Mouse (Mus musculus) R1 (cell line): ENCODE results near the gene Magi3.

Source experiments
- DNase-seq: peaks from one replicate; pipeline ENCODE4 v3.0.0-alpha.2; 2018; ENCODE audit warnings: low read depth, low spot score

The Magi3 gene

DNA sequence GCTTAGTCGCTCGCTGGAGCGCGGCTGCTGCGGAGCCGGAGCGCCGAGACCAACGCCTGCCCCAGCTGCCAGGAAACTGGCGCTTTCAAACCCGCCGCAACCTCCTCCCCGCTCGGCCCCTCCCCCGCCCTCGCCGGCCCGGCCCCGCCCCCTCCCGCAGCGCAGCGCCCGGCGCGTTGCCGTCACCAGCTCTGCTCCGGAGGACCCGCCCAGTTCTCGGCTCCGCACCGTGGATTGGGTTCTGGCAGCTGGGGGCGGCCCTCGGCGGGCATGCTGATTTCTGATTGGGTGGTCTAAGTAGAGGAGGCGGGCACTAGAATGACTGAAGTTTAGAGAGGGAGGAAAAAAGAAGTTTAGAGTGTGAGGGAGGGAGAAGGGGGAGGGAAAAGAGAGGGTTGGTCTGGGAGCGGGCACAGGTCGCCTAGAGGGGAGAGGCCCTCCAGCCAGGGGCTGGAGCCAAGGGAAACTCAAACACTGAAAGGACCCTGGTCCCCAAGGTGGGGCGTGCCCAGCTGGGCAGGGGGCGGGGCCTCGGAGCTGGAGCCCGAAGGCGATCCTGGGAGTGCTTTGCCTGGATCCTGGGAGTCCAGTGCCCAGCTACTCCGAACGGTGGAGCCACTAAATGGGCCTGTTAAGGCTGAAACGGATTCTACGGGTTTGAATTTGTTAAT is at the start of gene Magi3:
TSS of gene Magi3 (minus strand) at position 80 of the 671 bp plus-strand sequence.
- peak; percentile 98 for DNase-seq

DNA sequence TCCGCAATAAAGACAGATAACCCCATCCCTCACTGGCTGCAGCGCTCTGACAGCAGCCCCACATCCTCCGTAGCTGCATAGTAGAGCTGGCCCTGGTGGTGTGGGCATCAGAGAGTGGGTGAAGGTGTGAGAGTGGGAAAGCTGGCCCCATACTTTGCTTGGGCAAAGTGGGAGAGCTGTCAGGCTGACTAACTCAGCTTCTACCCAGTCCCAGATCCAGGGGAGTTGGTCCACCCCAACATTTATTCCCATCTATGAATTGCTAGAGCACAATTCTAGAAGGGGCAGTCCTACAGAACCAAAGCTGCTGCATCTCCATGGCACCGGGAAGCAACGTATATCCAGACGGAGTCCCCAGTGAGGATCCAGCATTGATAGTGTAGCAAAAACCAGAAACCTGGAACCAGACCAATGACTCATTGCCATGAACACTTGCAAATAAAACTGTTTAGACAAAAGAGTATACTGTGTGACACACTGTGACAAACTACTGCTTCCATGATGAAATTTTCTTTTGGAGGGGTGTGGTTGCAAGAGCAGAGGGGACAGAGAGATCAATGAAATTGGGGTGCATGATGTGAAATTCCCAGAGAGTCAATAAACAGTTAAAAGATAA is 44.5 kb upstream of the Magi3 start:
- no peak for DNase-seq

DNA sequence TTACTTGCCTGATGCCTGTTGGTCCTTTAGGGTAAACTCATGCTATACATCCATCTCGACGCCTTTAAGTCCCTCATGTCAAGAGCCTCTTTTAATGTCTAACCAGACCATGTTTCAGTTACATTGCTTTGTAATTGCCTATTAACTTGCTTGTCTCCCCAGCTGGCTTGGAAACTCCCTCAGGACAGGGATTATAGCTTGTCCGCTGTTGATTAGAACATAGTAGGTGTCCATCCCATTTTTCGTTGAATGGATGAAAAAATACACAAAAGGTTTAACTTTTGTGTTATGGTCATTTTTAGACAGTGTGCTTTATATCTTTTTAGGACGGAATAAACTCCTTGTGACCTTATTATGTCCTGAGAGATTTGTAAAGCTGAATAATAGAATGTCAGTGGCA is 40.0 kb upstream of the Magi3 start:
- no peak for DNase-seq

GRCm38 (mm10) chr3:104259168-104259567 is 39.0 kb upstream of the Magi3 start:
- DNase-seq: no peak

DNA sequence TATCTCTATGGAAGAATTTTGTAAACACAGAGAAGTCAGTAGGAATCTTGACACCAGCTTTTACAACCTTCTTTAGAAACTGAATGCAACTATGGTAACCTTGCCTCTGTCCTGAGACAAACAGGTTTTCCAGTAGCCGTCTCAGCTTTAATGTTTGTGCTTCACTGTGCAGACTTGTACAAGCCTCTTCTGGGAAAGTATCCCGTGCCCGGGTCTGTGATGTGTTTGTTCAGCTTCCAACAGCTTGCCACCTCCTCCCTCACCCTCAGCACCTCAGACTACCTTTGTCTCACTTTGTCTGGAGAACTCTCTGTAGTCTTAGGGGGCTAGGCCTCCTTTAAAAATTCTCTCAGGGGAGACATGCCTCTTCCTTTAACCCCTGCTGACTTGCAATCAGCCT is 36.9 kb upstream of the Magi3 start:
- no peak for DNase-seq

GRCm38 (mm10) chr3:104253760-104254159 is 33.6 kb upstream of the Magi3 start:
- DNase-seq: no peak

DNA sequence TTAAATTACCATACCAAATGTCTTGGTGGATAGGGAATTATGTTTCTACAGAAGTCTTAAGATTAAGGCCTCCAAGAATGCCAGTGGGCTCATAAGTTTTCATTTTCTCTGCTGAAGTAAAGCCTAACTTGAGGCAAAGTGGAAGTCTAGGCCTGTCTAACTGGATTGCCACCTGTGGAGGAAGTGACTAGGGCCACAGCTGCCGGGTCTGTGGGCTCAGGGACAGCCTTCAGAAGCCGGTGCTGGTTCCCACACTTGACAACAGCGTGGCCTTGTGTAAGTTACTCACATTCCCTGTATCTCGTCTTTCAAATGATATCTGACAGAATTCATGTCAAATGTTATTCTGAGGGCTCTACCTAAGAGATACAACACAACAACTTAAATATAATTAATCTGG is 27.7 kb upstream of the Magi3 start:
- no peak for DNase-seq

GRCm38 (mm10) chr3:104247057-104247456 is 26.9 kb upstream of the Magi3 start:
- no peak for DNase-seq

DNA sequence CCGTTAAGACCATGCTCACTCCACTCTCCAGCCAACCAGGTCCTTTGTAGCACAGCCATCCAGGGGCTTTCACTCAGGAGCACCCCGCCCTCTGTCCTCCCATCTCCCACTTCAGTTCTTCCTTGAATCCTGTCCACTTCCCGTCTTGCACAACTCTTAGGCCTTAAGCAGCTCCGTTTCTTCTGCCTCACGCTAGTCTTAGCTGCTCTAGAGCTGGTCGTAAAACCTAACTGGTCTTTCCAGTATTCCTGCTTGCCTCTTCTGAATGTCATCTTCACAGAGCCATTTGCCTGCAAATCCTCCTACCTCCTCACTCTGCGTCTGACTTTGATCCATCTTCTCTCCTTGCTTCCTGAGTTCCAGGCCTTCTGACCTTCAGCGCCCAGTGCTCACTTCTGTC is 24.2 kb upstream of the Magi3 start:
- DNase-seq: no peak

DNA sequence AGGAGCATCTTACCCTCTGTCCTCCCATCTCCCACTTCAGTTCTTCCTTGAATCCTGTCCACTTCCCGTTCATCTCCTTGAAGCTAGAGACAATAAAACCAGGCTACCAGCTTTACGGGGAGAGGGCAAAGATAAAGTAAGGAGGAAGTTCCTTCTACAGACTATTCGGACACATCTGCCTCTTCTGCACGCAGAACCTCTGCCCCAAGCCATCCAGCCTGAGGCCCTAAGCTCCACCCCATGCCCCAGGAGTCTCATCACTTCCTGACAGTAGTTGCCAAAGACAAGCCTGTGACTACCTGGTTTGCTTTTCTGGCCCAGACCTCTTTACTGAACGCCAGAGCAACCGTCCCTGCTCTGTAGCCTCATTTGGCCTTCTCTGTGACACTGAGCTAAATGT is 23.8 kb upstream of the Magi3 start:
- no peak for DNase-seq

DNA sequence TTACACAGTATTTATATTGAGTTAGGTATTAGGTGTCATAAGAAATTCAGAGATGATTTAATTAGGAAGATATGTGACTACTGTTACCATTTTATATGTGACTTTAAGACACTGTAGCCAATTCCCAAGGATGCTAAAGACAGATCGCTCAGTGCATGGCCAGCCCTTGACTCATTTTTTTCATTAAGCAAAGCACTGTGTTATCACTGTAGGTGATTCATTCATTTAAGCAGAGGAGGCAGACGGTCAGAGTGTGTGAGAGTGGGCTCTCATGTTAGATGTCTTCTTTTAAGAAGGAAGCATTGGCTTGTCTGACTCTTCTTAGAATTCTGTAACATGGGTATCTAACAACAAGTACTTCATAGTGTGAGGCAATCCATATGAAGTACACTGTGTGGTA is 19.6 kb upstream of the Magi3 start:
- no peak for DNase-seq

- DNase-seq: no peak
These were observed 19.2 kb upstream of the Magi3 start for GRCm38 (mm10) chr3:104239376-104239775.

GRCm38 (mm10) chr3:104237846-104238440 is 17.8 kb upstream of the Magi3 start:
- DNase-seq: no peak

- no peak for DNase-seq
These were observed 15.9 kb upstream of the Magi3 start for GRCm38 (mm10) chr3:104236029-104236428.

GRCm38 (mm10) chr3:104235099-104235498 is 14.9 kb upstream of the Magi3 start:
- DNase-seq: no peak

DNA sequence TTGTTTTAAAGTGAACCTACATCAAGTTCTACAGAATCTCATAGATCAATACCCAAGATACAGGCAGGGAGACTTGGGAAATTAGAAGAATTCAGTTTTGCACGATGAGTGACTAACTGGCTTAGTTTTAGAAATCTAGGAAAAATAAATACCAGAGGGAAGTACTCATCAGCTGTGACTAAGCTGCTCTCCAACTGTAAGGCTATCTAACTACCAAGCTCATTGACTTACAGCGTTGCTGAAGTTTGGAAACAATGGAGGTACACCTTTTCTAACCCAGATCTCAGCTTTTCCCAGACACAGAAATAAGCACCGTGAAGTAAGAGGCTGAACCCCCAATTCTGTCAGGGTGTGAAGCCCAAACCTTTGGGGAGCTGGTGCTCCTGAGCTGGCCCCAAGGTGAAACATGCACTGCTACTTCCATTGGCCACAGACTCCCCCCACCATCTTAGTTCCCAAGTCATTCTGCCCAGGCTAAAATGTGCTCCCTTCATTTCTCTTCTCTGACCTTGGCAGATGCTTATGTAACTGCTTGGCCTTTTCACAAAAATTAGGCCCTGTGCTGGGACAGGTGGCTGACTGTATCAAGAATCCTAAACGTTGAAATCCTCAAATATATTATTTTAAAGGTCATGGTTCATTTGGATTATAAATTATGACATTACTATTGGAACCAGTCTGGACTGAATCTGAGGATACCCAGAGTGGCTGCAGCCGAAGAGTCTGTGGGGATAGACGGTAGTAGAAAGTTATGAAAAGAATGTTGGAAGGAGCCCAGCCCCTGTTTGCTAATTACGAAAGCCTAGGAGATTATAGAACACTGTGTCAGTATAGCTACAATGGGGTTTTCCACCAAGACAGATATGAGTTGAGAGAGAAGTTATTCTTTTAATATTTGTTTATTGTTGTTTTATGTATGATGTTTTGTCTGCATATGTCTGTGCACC is 13.5 kb upstream of the Magi3 start:
- no peak for DNase-seq

GRCm38 (mm10) chr3:104227438-104228111 is 7.4 kb upstream of the Magi3 start:
- DNase-seq: peak; percentile 93

GRCm38 (mm10) chr3:104226731-104227130 is 6.6 kb upstream of the Magi3 start:
- no peak for DNase-seq

DNA sequence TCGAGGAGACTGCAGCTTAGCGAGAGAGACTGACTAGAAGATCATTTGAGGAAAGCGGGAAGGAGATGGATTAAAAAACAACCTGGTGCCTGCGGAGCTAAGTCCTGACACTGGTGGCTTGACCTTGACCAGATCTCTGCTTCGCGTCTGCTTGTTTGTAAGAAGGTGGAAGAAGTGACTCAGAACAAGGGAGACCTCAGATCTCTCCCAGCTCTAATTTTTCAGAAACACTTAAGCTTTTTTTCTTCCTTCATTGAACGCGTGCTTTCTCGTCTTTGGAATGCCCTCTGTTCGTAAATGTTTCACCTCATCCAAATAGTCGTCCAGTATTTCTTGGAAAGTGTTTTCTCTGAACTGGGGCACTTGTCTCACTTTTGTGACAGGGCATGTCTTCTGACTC is 982 bp upstream of the Magi3 start:
- no peak for DNase-seq

DNA sequence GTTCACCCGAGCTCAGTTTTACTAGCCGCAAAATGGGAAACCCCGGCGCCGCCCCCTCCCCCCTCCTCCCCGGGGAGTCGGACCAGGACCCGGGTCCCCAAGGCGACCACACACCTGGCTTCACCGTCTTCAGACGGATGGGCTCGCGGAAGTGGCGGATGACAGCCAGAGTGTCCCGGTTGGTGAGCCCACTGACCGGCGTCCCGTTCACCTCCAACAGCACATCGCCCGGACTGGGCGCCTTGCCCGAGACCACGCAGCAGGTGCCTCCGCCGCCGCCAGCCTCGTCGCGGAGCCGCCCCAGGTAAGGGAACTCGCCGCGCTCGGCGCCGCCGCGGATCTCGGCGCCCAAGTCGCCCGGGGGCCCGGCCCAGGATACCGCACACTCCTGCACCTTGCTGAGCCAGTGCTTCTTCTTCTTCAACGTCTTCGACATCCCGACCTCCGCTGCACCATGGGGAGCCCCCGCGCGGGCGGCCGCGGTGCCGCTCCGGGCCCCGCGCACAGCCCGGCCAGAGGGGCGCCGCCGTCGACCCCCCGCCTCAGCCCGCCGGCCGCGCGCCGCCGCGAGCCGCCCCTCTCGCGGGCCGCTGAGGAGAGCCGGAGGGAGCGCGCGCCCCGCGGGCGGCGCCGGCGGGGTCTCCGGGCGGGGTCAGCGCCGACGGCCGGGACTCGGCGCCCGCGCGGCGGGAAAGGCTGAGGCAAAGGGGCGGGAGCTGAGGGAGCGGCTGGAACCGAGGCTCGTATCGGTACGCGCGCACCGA is 461 bp downstream of the Magi3 start:
- peak; percentile 36 for DNase-seq

GRCm38 (mm10) chr3:104218926-104219325 is 1.2 kb downstream of the Magi3 start:
- peak; percentile 44 for DNase-seq
